Mouse (Mus musculus) spleen, postnatal 4 days (tissue): ENCODE measurements around the gene Slamf1.
A peak's percentile ranks its signal among the peaks of the same experiment; 100 is the strongest.
"Not testable (repeated sequence)": the region's sequence is repeated elsewhere in the genome, so short reads cannot be mapped to it uniquely, and the experiment has no call there.

Experiments used
- DNase-seq, 2 experiments: peaks; one replicate each; pipeline ENCODE4 v3.0.0; 2022; ENCODE audit warnings: low spot score in 2 of 2

Slamf1 gene

DNA sequence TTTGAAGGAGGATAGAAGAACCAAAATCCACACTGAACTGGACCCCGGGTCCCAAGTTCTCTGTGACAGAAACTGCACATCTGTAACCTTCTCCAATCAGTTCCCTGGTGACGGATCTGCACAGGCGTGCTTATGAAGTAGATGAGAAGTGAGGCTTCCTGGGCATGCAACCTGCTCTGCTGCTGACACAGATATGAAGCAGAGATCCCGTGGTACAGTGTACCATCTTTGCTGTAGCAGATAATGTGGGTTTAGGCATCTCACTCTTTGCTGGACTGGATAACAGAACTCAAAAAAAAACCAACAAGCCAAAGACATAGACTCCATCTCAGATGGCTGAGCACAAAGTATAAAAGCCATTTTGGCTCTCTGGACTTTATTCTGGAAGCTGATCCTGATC, 32.7 kb downstream of the Slamf1 start:
- DNase-seq: no peak

- DNase-seq: not testable (repeated sequence)
Measured at GRCm38 (mm10) chr1:171811048-171811447, 44.1 kb downstream of the Slamf1 start.

GRCm38 (mm10) chr1:171815545-171816439, 48.9 kb downstream of the Slamf1 start:
- DNase-seq: peak in 1 of 2 experiments; percentile 22

- no peak for DNase-seq
Measured at GRCm38 (mm10) chr1:171816991-171817390, 50.1 kb downstream of the Slamf1 start.

DNA sequence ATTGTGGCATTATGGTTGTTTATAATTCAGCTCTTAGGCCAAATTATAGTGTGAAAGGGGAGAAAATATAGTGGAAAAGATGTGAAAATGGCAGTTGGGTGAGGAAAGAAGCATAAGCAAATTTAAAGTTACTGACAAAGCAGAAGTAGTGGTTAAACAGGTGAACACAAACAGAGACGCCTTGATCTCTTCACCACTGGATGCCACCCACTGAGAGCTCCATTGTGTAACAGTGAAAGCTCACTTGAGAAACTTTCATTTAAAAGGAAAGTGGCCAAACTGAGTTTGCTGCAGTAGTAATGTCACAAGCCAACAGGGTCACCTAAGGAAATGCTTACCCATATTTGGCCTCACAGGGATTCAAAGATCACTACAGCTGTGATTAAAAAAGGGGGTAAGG, 54.4 kb downstream of the Slamf1 start:
- peak in 1 of 2 experiments; percentile 42 for DNase-seq

DNA sequence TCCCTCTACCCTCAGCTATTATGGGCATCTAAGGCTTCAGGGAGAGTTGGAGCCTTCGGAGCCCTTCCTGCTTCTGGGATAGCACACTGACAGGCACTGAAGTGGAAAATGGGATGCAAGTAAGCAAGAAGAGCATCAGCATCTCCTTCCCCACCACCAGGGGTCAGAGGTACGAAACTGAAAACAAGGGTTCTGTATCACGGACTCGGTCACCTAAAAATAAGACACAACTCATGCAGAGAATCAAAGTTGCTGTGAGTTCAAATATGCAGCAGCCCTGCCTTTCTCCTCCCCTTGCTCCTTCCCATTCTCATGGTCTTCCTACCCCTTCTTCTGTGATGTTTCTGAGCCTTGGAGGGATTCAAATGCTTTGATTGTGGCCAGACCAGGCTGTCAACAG, 58.5 kb downstream of the Slamf1 start:
- peak in 1 of 2 experiments; percentile 38 for DNase-seq

DNA sequence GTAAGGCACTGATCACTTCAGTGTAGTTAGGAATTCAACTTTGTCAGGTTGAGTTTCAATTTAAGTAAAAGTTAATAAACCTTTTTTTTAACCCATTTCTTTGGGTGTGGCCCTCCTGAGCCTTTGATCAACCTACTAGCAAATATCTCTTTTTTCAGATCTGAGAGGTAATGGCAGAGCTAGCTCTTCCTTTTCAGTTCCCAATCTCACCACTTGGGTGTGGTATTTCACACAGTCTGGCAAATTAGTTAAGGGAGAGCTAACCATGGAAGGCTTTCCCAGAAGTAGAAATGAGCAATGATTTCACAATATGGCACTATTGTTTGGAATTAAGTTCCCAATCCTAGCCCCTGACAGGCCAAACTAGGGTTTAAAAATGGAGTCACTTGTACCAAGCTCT, 59.2 kb downstream of the Slamf1 start:
- peak in 1 of 2 experiments; percentile 52 for DNase-seq

DNA sequence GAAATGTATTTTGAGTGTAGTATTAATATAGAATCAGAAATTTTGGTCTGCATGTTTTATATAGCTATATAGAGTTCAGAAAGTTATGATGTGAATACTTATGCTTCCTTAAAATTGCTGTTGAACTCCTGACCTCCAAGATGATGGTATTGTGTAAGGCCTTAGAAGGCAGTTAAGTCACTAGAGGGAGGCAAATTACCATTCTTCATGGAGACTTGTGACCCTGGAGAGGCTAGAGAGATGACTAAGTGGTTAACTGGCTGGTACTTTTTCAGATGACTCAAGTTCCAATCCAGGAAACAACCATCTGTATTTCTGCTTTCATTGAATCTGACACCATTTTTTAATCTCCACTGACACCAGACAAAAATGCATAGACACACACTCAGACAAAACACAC, 60.7 kb downstream of the Slamf1 start:
- DNase-seq: no peak

DNA sequence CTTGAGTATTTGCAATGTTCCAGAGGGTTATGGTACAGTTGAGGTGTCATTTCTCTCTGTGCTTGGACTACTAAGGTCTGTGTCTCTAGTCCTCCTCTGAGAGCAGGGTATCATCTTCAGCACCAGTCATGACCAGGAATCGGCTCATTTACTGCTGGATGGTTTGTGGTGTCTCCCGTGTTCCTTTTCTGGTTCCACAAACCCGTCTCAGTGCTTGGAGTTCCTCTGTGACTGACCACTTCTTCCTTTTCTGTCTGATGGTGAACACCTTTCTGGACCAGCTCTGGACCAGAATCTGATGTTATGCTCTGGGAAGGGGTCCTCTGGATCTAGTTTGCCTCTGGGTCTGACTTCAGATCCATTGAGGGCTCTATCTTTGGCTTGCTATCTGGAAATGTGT, 72.6 kb downstream of the Slamf1 start, which contains the start of gene Cd84:
Gene Cd84 (plus strand): TSS at position 210 of the 400 bp plus-strand sequence.
- peak in 1 of 2 experiments; percentile 42 for DNase-seq

GRCm38 (mm10) chr1:171840450-171841023, 73.6 kb downstream of the Slamf1 start:
- DNase-seq: peak; percentile 19 to 64

- peak in 1 of 2 experiments; percentile 32 for DNase-seq
Measured at GRCm38 (mm10) chr1:171845035-171845754, 78.3 kb downstream of the Slamf1 start.

DNA sequence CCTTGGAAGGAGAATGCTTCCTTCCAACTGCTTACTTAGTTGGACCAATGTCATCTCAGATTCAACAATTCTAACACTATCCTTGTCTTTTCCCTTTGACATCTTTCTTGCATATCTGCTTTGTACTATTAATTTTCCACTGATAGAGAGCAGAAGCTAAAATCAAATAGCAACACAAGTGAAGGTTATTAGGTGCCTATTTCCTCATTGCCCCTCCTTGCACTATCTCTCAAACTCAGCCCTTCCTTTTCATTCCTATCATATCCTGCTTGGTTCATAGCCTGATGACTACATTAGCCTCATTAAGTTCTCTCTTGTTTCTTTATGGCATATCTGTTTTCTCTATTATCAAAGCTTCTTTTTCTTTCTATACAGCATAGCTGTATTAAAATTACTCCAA, 81.3 kb downstream of the Slamf1 start:
- no peak for DNase-seq

GRCm38 (mm10) chr1:171848757-171849156, 81.8 kb downstream of the Slamf1 start:
- DNase-seq: no peak

- DNase-seq: peak in 1 of 2 experiments; percentile 23
Measured at GRCm38 (mm10) chr1:171849454-171849853, 82.5 kb downstream of the Slamf1 start.
